Mouse (Mus musculus) liver, embryonic 14.5 days (tissue): ENCODE measurements at regions not wholly inside any gene's neighbourhood (a gene's known extent, or its start where the extent isn't known, plus 50 kb on each side); places are given as distances from the start of the nearest gene placed in this dataset.

ENCODE experiments used
- CTCF ChIP-seq: IDR thresholded peaks from 2 replicates; pipeline ENCODE4 v1.5.1; 2016; ENCODE audit warnings: antibody characterized with exemption, low read depth, control low read depth
- EP300 ChIP-seq: IDR thresholded peaks from 2 replicates; pipeline ENCODE4 v1.6.1; 2016; ENCODE audit warnings: antibody characterized with exemption, low read depth

GRCm38 (mm10) chr7:113105359-113105758 is 101.9 kb upstream of the Arntl start:
- TF ChIP-seq CTCF (no peak), EP300 (no peak)
